Mouse (Mus musculus): ENCODE results near the gene Gm12258. TPM values are rescaled to one million over a fixed set of nuclear protein-coding genes. Genes with fewer than 3 reads are reported as not detected.

Gm12258 gene
- total RNA-seq, 1 experiment = 4.7 TPM

GRCm38 (mm10) chr11:58883756-58884155 lies 36.8 kb downstream of the Gm12258 start:
- H3K4me1 ChIP-seq (ENCODE audit: control insufficient read depth in 2 of 2, insufficient read depth in 2 of 2, low read length in 2 of 2, poor library complexity in 1 of 2) = no peaks in the 10 kb centered on the region
- no peak overlapping the region for H3K9ac ChIP-seq (ENCODE audit: insufficient read depth, low read depth, low read length, poor library complexity, severe bottlenecking)
- no peak for DNase-seq (ENCODE audit: low read depth, low spot score)
- TF ChIP-seq CHD2 (IDR thresholded peaks at IDR 0.05; ENCODE audit: low read depth, low read length) = no peak
- no peak for TF ChIP-seq ZC3H11A (IDR thresholded peaks at IDR 0.05; ENCODE audit: borderline replicate concordance, low read depth, low read length)
- TF ChIP-seq ZNF384 (IDR thresholded peaks at IDR 0.05; ENCODE audit: low read depth, low read length) = no peak
- TF ChIP-seq MAFK (IDR thresholded peaks at IDR 0.05; ENCODE audit: insufficient read depth, low read depth, low read length) = no peak
- no peak for TF ChIP-seq HCFC1 (IDR thresholded peaks at IDR 0.05; ENCODE audit: borderline replicate concordance, insufficient read depth, low read length)
- no peaks in the 10 kb centered on the region for H3K9me3 ChIP-seq (ENCODE audit: control insufficient read depth, insufficient read depth, low read depth, low read length)
- no peak overlapping the region for H3K4me3 ChIP-seq (ENCODE audit: insufficient read depth in 1 of 2, low read depth in 1 of 2, low read length in 2 of 2, poor library complexity in 1 of 2, severe bottlenecking in 1 of 2)
- in situ Hi-C loops (cut with MboI; ENCODE audit: low sequenced_read_pairs in 2 of 2, unreplicated experiment in 2 of 2) = no loop called here
- no peak overlapping the region for H3K27ac ChIP-seq (ENCODE audit: insufficient read depth, low read depth, low read length, poor library complexity, severe bottlenecking)
- H3K36me3 ChIP-seq (ENCODE audit: control insufficient read depth, insufficient read depth, low read length, poor library complexity, severe bottlenecking) = peaks cover 10% of the 10 kb centered on the region; the same call in 1 of the 2 replicates

DNA sequence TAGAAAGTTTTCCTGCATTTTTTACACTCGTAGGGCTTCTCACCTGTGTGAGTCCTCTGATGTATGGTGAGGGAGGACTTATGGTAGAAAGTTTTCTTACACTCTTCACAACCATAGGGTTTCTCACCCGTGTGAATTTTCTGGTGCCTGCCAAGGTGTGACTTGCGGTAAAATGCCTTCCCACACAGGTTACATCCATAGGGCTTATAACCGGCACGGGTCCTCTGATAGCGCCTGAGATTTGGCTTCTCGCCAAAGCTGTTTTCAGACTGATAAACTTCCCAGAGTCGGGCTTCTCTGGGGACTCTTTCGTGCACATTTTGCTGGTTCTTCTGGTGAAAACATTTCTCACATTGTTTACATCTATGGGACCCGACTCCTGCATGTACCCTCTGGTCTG lies 43.6 kb downstream of the Gm12258 start:
- H3K36me3 ChIP-seq (ENCODE audit: control insufficient read depth, insufficient read depth, low read length, poor library complexity, severe bottlenecking) = peaks cover 18% of the 10 kb centered on the region
- in situ Hi-C loops (cut with MboI; ENCODE audit: low sequenced_read_pairs in 2 of 2, unreplicated experiment in 2 of 2) = no loop called here
- no peaks in the 10 kb centered on the region for H3K9me3 ChIP-seq (ENCODE audit: control insufficient read depth, insufficient read depth, low read depth, low read length)
- no peak for TF ChIP-seq ZNF384 (IDR thresholded peaks at IDR 0.05; ENCODE audit: low read depth, low read length)
- TF ChIP-seq MAFK (IDR thresholded peaks at IDR 0.05; ENCODE audit: insufficient read depth, low read depth, low read length) = no peak
- no peak for TF ChIP-seq HCFC1 (IDR thresholded peaks at IDR 0.05; ENCODE audit: borderline replicate concordance, insufficient read depth, low read length)
- TF ChIP-seq ZC3H11A (IDR thresholded peaks at IDR 0.05; ENCODE audit: borderline replicate concordance, low read depth, low read length) = no peak
- TF ChIP-seq CHD2 (IDR thresholded peaks at IDR 0.05; ENCODE audit: low read depth, low read length) = no peak
- H3K4me1 ChIP-seq (ENCODE audit: control insufficient read depth in 2 of 2, insufficient read depth in 2 of 2, low read length in 2 of 2, poor library complexity in 1 of 2) = peaks cover 0 to 2% of the 10 kb centered on the region in 2 experiments; a peak in 1 of 4 replicates
- H3K9ac ChIP-seq (ENCODE audit: insufficient read depth, low read depth, low read length, poor library complexity, severe bottlenecking) = no peak overlapping the region
- H3K27ac ChIP-seq (ENCODE audit: insufficient read depth, low read depth, low read length, poor library complexity, severe bottlenecking) = no peak overlapping the region
- no peak for DNase-seq (ENCODE audit: low read depth, low spot score)
- no peak overlapping the region for H3K4me3 ChIP-seq (ENCODE audit: insufficient read depth in 1 of 2, low read depth in 1 of 2, low read length in 2 of 2, poor library complexity in 1 of 2, severe bottlenecking in 1 of 2)

DNA sequence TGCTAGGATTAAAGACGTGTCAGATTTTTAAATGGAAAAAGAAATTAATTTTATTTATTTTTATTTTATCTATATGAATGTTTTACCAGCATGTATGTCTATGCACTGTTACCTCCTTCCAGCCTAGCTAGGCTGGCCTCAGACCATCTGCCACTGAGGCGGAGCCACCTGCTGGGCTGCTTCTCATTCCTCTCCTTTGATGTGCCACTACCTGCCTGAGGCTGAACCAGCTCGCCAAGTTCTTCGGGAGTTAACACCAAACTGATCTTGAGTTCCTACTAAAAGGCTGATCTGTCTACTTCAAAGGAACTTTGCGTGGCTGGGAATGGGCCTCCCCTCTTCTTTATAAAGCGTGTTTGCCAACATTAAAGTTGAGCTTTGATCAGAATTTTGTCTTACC lies 47.5 kb downstream of the Gm12258 start:
- no peaks in the 10 kb centered on the region for H3K9me3 ChIP-seq (ENCODE audit: control insufficient read depth, insufficient read depth, low read depth, low read length)
- in situ Hi-C loops (cut with MboI; ENCODE audit: low sequenced_read_pairs in 2 of 2, unreplicated experiment in 2 of 2) = no loop called here
- no peak overlapping the region for H3K27ac ChIP-seq (ENCODE audit: insufficient read depth, low read depth, low read length, poor library complexity, severe bottlenecking)
- no peak for TF ChIP-seq HCFC1 (IDR thresholded peaks at IDR 0.05; ENCODE audit: borderline replicate concordance, insufficient read depth, low read length)
- TF ChIP-seq CHD2 (IDR thresholded peaks at IDR 0.05; ENCODE audit: low read depth, low read length) = no peak
- no peak for TF ChIP-seq MAFK (IDR thresholded peaks at IDR 0.05; ENCODE audit: insufficient read depth, low read depth, low read length)
- TF ChIP-seq ZNF384 (IDR thresholded peaks at IDR 0.05; ENCODE audit: low read depth, low read length) = no peak
- no peak for TF ChIP-seq ZC3H11A (IDR thresholded peaks at IDR 0.05; ENCODE audit: borderline replicate concordance, low read depth, low read length)
- H3K4me3 ChIP-seq (ENCODE audit: insufficient read depth in 1 of 2, low read depth in 1 of 2, low read length in 2 of 2, poor library complexity in 1 of 2, severe bottlenecking in 1 of 2) = no peak overlapping the region
- peaks cover 0 to 2% of the 10 kb centered on the region in 2 experiments; a peak in 1 of 4 replicates for H3K4me1 ChIP-seq (ENCODE audit: control insufficient read depth in 2 of 2, insufficient read depth in 2 of 2, low read length in 2 of 2, poor library complexity in 1 of 2)
- peaks cover 21% of the 10 kb centered on the region for H3K36me3 ChIP-seq (ENCODE audit: control insufficient read depth, insufficient read depth, low read length, poor library complexity, severe bottlenecking)
- H3K9ac ChIP-seq (ENCODE audit: insufficient read depth, low read depth, low read length, poor library complexity, severe bottlenecking) = no peak overlapping the region
- DNase-seq (ENCODE audit: low read depth, low spot score) = no peak

DNA sequence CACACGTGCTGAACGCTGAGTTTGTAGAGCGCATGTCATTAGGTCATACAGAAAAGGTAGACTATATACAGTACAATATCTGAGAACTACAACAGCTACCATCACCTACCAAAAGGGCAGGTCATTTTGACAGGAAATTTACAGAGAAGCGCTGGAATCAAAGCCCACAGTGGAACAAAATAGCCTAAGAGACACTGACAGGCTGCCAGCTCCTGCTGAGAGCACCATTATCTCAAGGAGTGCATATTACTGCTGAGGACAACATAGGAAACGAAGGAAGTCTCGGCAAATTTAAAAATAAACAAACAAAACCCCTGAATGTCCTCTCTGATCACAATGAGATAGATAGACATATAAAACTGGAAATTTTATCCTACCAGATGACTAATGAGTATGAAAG lies 50.5 kb downstream of the Gm12258 start:
- H3K9me3 ChIP-seq (ENCODE audit: control insufficient read depth, insufficient read depth, low read depth, low read length) = no peaks in the 10 kb centered on the region
- H3K27ac ChIP-seq (ENCODE audit: insufficient read depth, low read depth, low read length, poor library complexity, severe bottlenecking) = no peak overlapping the region
- no peak for TF ChIP-seq ZC3H11A (IDR thresholded peaks at IDR 0.05; ENCODE audit: borderline replicate concordance, low read depth, low read length)
- TF ChIP-seq HCFC1 (IDR thresholded peaks at IDR 0.05; ENCODE audit: borderline replicate concordance, insufficient read depth, low read length) = no peak
- no peak for TF ChIP-seq CHD2 (IDR thresholded peaks at IDR 0.05; ENCODE audit: low read depth, low read length)
- TF ChIP-seq MAFK (IDR thresholded peaks at IDR 0.05; ENCODE audit: insufficient read depth, low read depth, low read length) = no peak
- TF ChIP-seq ZNF384 (IDR thresholded peaks at IDR 0.05; ENCODE audit: low read depth, low read length) = no peak
- in situ Hi-C loops (cut with MboI; ENCODE audit: low sequenced_read_pairs in 2 of 2, unreplicated experiment in 2 of 2) = no loop called here
- DNase-seq (ENCODE audit: low read depth, low spot score) = no peak
- peaks cover 12% of the 10 kb centered on the region; the same call in 1 of the 2 replicates for H3K36me3 ChIP-seq (ENCODE audit: control insufficient read depth, insufficient read depth, low read length, poor library complexity, severe bottlenecking)
- peaks cover 0 to 2% of the 10 kb centered on the region in 2 experiments; a peak in 1 of 4 replicates for H3K4me1 ChIP-seq (ENCODE audit: control insufficient read depth in 2 of 2, insufficient read depth in 2 of 2, low read length in 2 of 2, poor library complexity in 1 of 2)
- no peak overlapping the region for H3K9ac ChIP-seq (ENCODE audit: insufficient read depth, low read depth, low read length, poor library complexity, severe bottlenecking)
- no peak overlapping the region for H3K4me3 ChIP-seq (ENCODE audit: insufficient read depth in 1 of 2, low read depth in 1 of 2, low read length in 2 of 2, poor library complexity in 1 of 2, severe bottlenecking in 1 of 2)
